10 mouse cellular contexts compared by ENCODE assay signal in genomic region chr4:24631177-24631911, GRCm38 (mm10).
DNase-seq lines count a peak whose midpoint lies in the region; ATAC-seq lines count a peak whose summit lies in the region.
"Had no signal": no experiment of that assay in that cellular context is flagged by ENCODE, and none has a peak within 500 bp of the region (broad histone marks: within the 10 kb centered on the region; RNA-seq: fewer than 3 reads in every experiment).

No protein-coding gene starts in this region.

- H3K27ac ChIP-seq in hindbrain, embryonic 13.5 days, result peak overlapping the region; percentile 69
- no peak overlapping the region for H3K27ac ChIP-seq in neural tube, embryonic 15.5 days (replicated peaks)
- H3K27ac ChIP-seq in liver, embryonic 11.5 days (ENCODE audit: low read depth, low read length), result no peak overlapping the region
- H3K27ac ChIP-seq: embryonic facial prominence, embryonic 15.5 days; liver, embryonic 15.5 days had no signal

- peaks cover 15% of the 10 kb centered on the region for H3K4me1 ChIP-seq in hindbrain, embryonic 13.5 days (replicated peaks)
- H3K4me1 ChIP-seq in neural tube, embryonic 15.5 days, result peaks cover 4% of the 10 kb centered on the region; the same call in 1 of the 2 replicates
- no peaks in the 10 kb centered on the region for H3K4me1 ChIP-seq in liver, embryonic 11.5 days (replicated peaks; ENCODE audit: control insufficient read depth, insufficient read depth, low read length)
- H3K4me1 ChIP-seq: liver, embryonic 15.5 days had no signal

- no peak overlapping the region for H3K4me3 ChIP-seq in hindbrain, embryonic 13.5 days
- no peak overlapping the region for H3K4me3 ChIP-seq in neural tube, embryonic 15.5 days (replicated peaks)
- no peak overlapping the region for H3K4me3 ChIP-seq in liver, embryonic 11.5 days (ENCODE audit: low read depth, low read length)
- H3K4me3 ChIP-seq: embryonic facial prominence, embryonic 15.5 days; liver, embryonic 15.5 days had no signal

- no peak overlapping the region for H3K4me2 ChIP-seq in hindbrain, embryonic 13.5 days
- no peak overlapping the region for H3K4me2 ChIP-seq in neural tube, embryonic 15.5 days
- no peak overlapping the region for H3K4me2 ChIP-seq in liver, embryonic 11.5 days
- H3K4me2 ChIP-seq: embryonic facial prominence, embryonic 15.5 days; liver, embryonic 15.5 days had no signal

- 49% methylated on average over 9 of the region's 9 CpGs for WGBS in hindbrain, embryonic 13.5 days
- whole genome bisulfite sequencing in neural tube, embryonic 15.5 days, result 61% methylated on average over 9 of the region's 9 CpGs
- WGBS in liver, embryonic 11.5 days, result 82% methylated on average over 9 of the region's 9 CpGs

- no peaks in the 10 kb centered on the region for H3K9me3 ChIP-seq in hindbrain, embryonic 13.5 days
- H3K9me3 ChIP-seq in neural tube, embryonic 15.5 days (replicated peaks), result no peaks in the 10 kb centered on the region
- no peaks in the 10 kb centered on the region for H3K9me3 ChIP-seq in liver, embryonic 11.5 days (ENCODE audit: control insufficient read depth, low read length)
- H3K9me3 ChIP-seq: embryonic facial prominence, embryonic 15.5 days; liver, embryonic 15.5 days had no signal

- no peak overlapping the region for H3K9ac ChIP-seq in hindbrain, embryonic 13.5 days
- H3K9ac ChIP-seq in neural tube, embryonic 15.5 days (replicated peaks), result no peak overlapping the region
- H3K9ac ChIP-seq in liver, embryonic 11.5 days (ENCODE audit: low read depth, low read length), result no peak overlapping the region
- H3K9ac ChIP-seq: embryonic facial prominence, embryonic 15.5 days; liver, embryonic 15.5 days had no signal

- peak; percentile 8 for DNase-seq in right cerebral cortex, adult 18-20 months
- no peak for DNase-seq in right cerebral cortex, postnatal 4 days
- peak; percentile 66 to 81 for DNase-seq in cerebellum, postnatal 10 days
- DNase-seq in thymus, postnatal 14 days, result no peak
- DNase-seq in liver, embryonic 11.5 days (ENCODE audit: low spot score), result no peak
- DNase-seq in c-Kit-positive CD71-positive TER-119-positive erythroid progenitor cells, embryonic 14.5 days (ENCODE audit: low spot score), result no peak

- H3K36me3 ChIP-seq in hindbrain, embryonic 13.5 days, result no peaks in the 10 kb centered on the region
- no peaks in the 10 kb centered on the region for H3K36me3 ChIP-seq in neural tube, embryonic 15.5 days
- H3K36me3 ChIP-seq in liver, embryonic 11.5 days (ENCODE audit: control insufficient read depth, insufficient read depth, low read length), result no peaks in the 10 kb centered on the region
- H3K36me3 ChIP-seq: embryonic facial prominence, embryonic 15.5 days; liver, embryonic 15.5 days had no signal

- ATAC-seq in hindbrain, embryonic 13.5 days (ENCODE audit: low FRiP score), result peak; percentile 62
- ATAC-seq in neural tube, embryonic 15.5 days (ENCODE audit: low FRiP score), result peak; percentile 60
- ATAC-seq in liver, embryonic 11.5 days (replicated peaks; ENCODE audit: low FRiP score), result no peak

- H3K27me3 ChIP-seq in hindbrain, embryonic 13.5 days, result no peaks in the 10 kb centered on the region
- no peaks in the 10 kb centered on the region for H3K27me3 ChIP-seq in neural tube, embryonic 15.5 days (replicated peaks)
- no peaks in the 10 kb centered on the region for H3K27me3 ChIP-seq in liver, embryonic 11.5 days (replicated peaks; ENCODE audit: control insufficient read depth, insufficient read depth, low read length)
- H3K27me3 ChIP-seq: embryonic facial prominence, embryonic 15.5 days; liver, embryonic 15.5 days had no signal

Comparison
In these comparisons a context has a peak if more than half of its experiments do, and no peak if none do; other contexts are left out.
1. DNase-seq: peak in right cerebral cortex, adult 18-20 months (single experiment) and cerebellum, postnatal 10 days (2 of 2); none in right cerebral cortex, postnatal 4 days (single experiment), thymus, postnatal 14 days (single experiment), liver, embryonic 11.5 days (single experiment) and c-Kit-positive CD71-positive TER-119-positive erythroid progenitor cells, embryonic 14.5 days (single experiment).